Mouse (Mus musculus): ENCODE data around the gene Shroom2. TPM values are rescaled to one million over a fixed set of nuclear protein-coding genes. Genes with fewer than 3 reads are reported as not detected.

Shroom2 gene
- 20.7 TPM for polyA plus RNA-seq (2014; fragmentation: Illumina TruSeq; extraction: RNeasy Lipid Tissue Mini Kit (QIAGEN cat#74804); ENCODE audit: low read depth, low replicate concordance)

DNA sequence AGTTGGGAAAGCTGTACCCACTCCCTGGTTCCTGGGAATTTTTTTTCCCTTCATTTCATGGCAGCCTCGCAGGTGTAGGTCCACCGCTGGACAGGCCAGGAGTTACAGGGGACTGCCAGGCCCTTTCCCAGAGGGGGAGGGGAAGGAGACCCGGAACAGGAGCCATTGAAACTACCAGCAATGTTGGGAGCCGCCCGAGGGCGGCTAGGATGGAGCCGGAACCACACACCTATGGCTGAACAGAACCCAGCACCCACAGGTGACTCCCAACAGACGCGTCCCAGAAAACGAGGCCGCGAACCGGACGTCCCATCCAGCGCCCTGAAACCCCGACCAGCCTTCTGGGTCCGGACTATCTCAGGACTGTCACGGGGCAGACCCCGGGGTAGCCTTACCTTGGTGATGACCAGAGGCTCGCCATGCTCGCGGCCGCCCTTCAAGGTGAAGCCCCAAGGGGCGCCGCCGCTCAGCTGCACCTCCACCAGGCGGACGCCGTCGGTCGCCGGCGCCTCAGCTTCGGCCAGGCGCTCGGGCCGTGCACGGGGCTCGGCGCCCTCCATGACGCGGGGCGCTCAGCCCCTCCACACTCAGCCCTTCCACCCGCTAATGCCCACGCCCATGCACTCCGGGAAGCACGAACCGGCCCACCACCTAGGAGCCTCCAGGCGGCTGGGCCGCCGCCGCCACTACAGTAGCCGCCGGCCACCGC lies at the start of gene Shroom2:
TSS of gene Shroom2 (minus strand) at position 575 of the 709 bp plus-strand sequence.

DNA sequence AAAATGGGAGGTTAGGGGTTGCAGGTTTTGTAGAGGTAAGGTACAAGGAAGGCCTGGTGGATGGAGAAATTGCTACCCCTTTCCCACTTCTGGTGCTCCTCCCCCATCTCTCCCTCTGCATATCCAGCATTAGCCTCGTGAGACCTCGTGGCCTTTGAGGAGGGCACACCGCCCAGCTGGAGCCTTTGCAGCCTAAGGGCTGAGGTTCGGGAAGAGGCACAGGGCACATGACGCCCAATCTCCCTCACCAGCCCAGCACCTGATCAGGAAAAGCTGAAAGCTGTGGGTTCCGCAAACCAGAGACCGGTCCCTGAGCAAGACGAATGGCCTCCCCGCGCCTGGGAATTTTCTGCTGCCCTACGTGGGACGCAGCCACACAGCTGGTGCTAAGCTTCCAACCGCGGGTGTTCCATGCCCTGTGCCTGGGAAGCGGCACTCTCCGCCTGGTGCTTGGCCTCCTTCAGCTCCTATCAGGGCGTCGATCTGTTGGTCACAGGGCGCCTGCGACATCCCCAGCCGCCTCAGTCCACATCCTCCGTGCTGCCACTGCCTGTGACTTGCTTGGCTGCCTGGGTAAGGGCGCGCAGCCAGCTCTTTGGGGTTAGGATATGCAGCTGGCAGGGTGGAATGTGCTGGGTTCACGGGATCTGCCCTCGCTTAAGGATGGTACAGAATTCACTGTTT lies 12.6 kb upstream of the Shroom2 start, which contains the start of gene Gpr143:
TSS of gene Gpr143 (plus strand) at position 202 of the 684 bp plus-strand sequence.

DNA sequence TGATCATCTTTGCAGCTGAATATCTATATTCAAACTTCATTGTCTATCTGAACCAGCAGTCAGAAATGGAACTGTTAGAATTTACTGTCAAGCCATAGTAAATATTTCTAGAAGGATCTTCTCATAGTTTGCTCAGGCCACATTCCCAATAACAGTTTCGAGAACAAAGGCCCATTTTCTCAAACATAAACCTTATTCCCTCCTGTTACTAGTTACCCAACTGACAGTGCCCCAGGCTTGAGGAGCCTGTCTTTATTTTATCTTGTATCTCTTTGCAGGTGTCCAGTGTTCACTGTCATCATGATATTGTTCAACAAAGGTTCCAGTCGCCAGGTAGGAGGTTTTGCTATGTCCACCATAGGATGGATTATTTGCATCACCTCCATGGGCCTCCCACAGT lies 206.2 kb downstream of the Shroom2 start, which contains the start of gene Cldn34a:
TSS of gene Cldn34a (plus strand) at position 301 of the 400 bp plus-strand sequence.

Other genes with a start within 250 kb of the Shroom2 start
- gene Cldn34a, start 206.1 kb downstream of the Shroom2 start, polyA plus RNA-seq (2014; fragmentation: Illumina TruSeq; extraction: RNeasy Lipid Tissue Mini Kit (QIAGEN cat#74804); ENCODE audit: low read depth, low replicate concordance), result not detected
- gene Gpr143, start 12.5 kb upstream of the Shroom2 start, polyA plus RNA-seq (2014; fragmentation: Illumina TruSeq; extraction: RNeasy Lipid Tissue Mini Kit (QIAGEN cat#74804); ENCODE audit: low read depth, low replicate concordance), result 0.73 TPM
- gene Usp51, start 237.0 kb upstream of the Shroom2 start, polyA plus RNA-seq (2014; fragmentation: Illumina TruSeq; extraction: RNeasy Lipid Tissue Mini Kit (QIAGEN cat#74804); ENCODE audit: low read depth, low replicate concordance), result not detected